Mouse (Mus musculus): ENCODE data around the gene E030030I06Rik.
A peak's percentile ranks its signal among the peaks of the same experiment; 100 is the strongest.
"Not testable (repeated sequence)": the region's sequence is repeated elsewhere in the genome, so short reads cannot be mapped to it uniquely, and the experiment has no call there.

E030030I06Rik gene

GRCm38 (mm10) chr10:22149073-22149690 lies at the start of gene E030030I06Rik:
Gene E030030I06Rik (minus strand): TSS chr10:22149270.
- no peak for DNase-seq

GRCm38 (mm10) chr10:22191035-22191434 lies 42.0 kb upstream of the E030030I06Rik start:
- not testable (repeated sequence) for DNase-seq

- not testable (repeated sequence) for DNase-seq
These were observed 27.4 kb upstream of the E030030I06Rik start for GRCm38 (mm10) chr10:22176515-22176914.

GRCm38 (mm10) chr10:22174190-22174487 lies 25.1 kb upstream of the E030030I06Rik start:
- DNase-seq, result not testable (repeated sequence)

- not testable (repeated sequence) for DNase-seq
These were observed 24.5 kb upstream of the E030030I06Rik start for GRCm38 (mm10) chr10:22173335-22174189.

- DNase-seq, result not testable (repeated sequence)
These were observed 23.6 kb upstream of the E030030I06Rik start for GRCm38 (mm10) chr10:22172431-22173334.

GRCm38 (mm10) chr10:22169116-22169515 lies 20.0 kb upstream of the E030030I06Rik start:
- DNase-seq, result not testable (repeated sequence)

- not testable (repeated sequence) for DNase-seq
These were observed 18.0 kb upstream of the E030030I06Rik start for GRCm38 (mm10) chr10:22167061-22167460.

GRCm38 (mm10) chr10:22166025-22166424 lies 17.0 kb upstream of the E030030I06Rik start:
- DNase-seq, result peak; percentile 44

GRCm38 (mm10) chr10:22165328-22166003 lies 16.4 kb upstream of the E030030I06Rik start:
- not testable (repeated sequence) for DNase-seq

- DNase-seq, result peak; percentile 85
These were observed 14.9 kb upstream of the E030030I06Rik start for GRCm38 (mm10) chr10:22163705-22164583.

GRCm38 (mm10) chr10:22163279-22163678 lies 14.2 kb upstream of the E030030I06Rik start:
- not testable (repeated sequence) for DNase-seq

GRCm38 (mm10) chr10:22159581-22160140 lies 10.6 kb upstream of the E030030I06Rik start:
- DNase-seq, result no peak

GRCm38 (mm10) chr10:22159131-22159561 lies 10.1 kb upstream of the E030030I06Rik start:
- no peak for DNase-seq

GRCm38 (mm10) chr10:22158310-22158999 lies 9.4 kb upstream of the E030030I06Rik start, which contains the start of the genes Raet1e and H60b:
Gene Raet1e (plus strand): TSS chr10:22158569.
Gene H60b (plus strand): TSS chr10:22158586.
- DNase-seq, result peak; percentile 87

GRCm38 (mm10) chr10:22154871-22155799 lies 6.1 kb upstream of the E030030I06Rik start:
- no peak for DNase-seq

- DNase-seq, result not testable (repeated sequence)
These were observed 5.1 kb upstream of the E030030I06Rik start for GRCm38 (mm10) chr10:22154127-22154526.

GRCm38 (mm10) chr10:22153147-22153690 lies 4.1 kb upstream of the E030030I06Rik start:
- not testable (repeated sequence) for DNase-seq
